In the genomic region with DNA sequence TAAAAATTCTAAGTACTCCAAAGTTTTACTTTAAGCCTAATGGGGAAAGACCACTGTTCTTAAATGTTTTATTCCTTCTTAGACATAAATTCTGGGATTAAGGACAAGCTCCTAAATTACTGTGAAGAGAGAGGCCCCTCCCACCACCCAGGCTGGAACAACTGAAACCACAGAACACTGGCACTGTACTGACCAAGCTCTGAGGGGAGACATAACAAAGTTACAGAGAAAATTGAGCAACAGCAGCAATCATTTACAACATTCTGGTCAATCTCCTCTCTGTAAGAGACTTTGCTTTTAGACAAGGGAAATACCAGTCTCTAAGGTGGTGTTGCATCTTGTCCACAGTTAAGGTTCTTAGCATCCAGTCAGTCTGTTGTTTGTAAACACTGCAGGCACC, we compare ENCODE assay signal across 14 mouse cellular contexts. TPM values are rescaled to one million over a fixed set of nuclear protein-coding genes. Genes with fewer than 3 reads are reported as not detected.
DNase-seq lines count a peak whose midpoint lies in the region; ATAC-seq and TF ChIP-seq lines count a peak whose summit lies in the region.
"Had no signal": no experiment of that assay in that cellular context is flagged by ENCODE, and none has a peak within 500 bp of the region (broad histone marks: within the 10 kb centered on the region; RNA-seq: fewer than 3 reads in every experiment).

No protein-coding gene starts in this region.

- no peaks in the 10 kb centered on the region for H3K36me3 ChIP-seq in kidney, postnatal 0 days (ENCODE audit: insufficient read depth, low read length)
- H3K36me3 ChIP-seq in limb, embryonic 14.5 days (ENCODE audit: control insufficient read depth, insufficient read depth, low read length): no peaks in the 10 kb centered on the region
- H3K36me3 ChIP-seq in forebrain, embryonic 10.5 days (replicated peaks): peaks cover 25% of the 10 kb centered on the region
- H3K36me3 ChIP-seq: midbrain, embryonic 12.5 days; stomach, embryonic 15.5 days had no signal

- no peaks in the 10 kb centered on the region for H3K9me3 ChIP-seq in kidney, postnatal 0 days (replicated peaks; ENCODE audit: low read length)
- no peaks in the 10 kb centered on the region for H3K9me3 ChIP-seq in limb, embryonic 14.5 days (ENCODE audit: control insufficient read depth, low read length)
- H3K9me3 ChIP-seq in forebrain, embryonic 10.5 days: no peaks in the 10 kb centered on the region
- H3K9me3 ChIP-seq: midbrain, embryonic 12.5 days; stomach, embryonic 15.5 days had no signal

- no peak for ATAC-seq in kidney, postnatal 0 days (replicated peaks; ENCODE audit: low FRiP score, low read depth)
- ATAC-seq in limb, embryonic 14.5 days (ENCODE audit: low FRiP score, low read depth): no peak
- ATAC-seq: hindbrain, postnatal 0 days had no signal

- no peak overlapping the region for H3K4me3 ChIP-seq in kidney, postnatal 0 days (replicated peaks; ENCODE audit: low read depth, low read length)
- no peak overlapping the region for H3K4me3 ChIP-seq in limb, embryonic 14.5 days (replicated peaks; ENCODE audit: low read length)
- H3K4me3 ChIP-seq in forebrain, embryonic 10.5 days: no peak overlapping the region
- no peak overlapping the region for H3K4me3 ChIP-seq in cerebellum, adult 2 months (replicated peaks; ENCODE audit: insufficient read depth, low read depth, low read length)
- H3K4me3 ChIP-seq: midbrain, embryonic 12.5 days; stomach, embryonic 15.5 days had no signal

- no peak for TF ChIP-seq CTCF in kidney, postnatal 0 days (IDR thresholded peaks at IDR 0.05; ENCODE audit: low read depth)
- no peak for TF ChIP-seq CTCF in cerebellum, adult 2 months (IDR thresholded peaks at IDR 0.05; ENCODE audit: borderline replicate concordance, insufficient read depth, low read depth, low read length)

- H3K27me3 ChIP-seq in kidney, postnatal 0 days (ENCODE audit: insufficient read depth, low read length): no peaks in the 10 kb centered on the region
- H3K27me3 ChIP-seq in limb, embryonic 14.5 days (ENCODE audit: control insufficient read depth, insufficient read depth, low read length): no peaks in the 10 kb centered on the region
- H3K27me3 ChIP-seq in forebrain, embryonic 10.5 days (ENCODE audit: poor library complexity, severe bottlenecking): no peaks in the 10 kb centered on the region
- no peaks in the 10 kb centered on the region for H3K27me3 ChIP-seq in cerebellum, adult 2 months (ENCODE audit: control insufficient read depth, insufficient read depth, low read length)
- H3K27me3 ChIP-seq: midbrain, embryonic 12.5 days; stomach, embryonic 15.5 days had no signal

- TF ChIP-seq POLR2A in limb, embryonic 14.5 days (IDR thresholded peaks at IDR 0.05; ENCODE audit: borderline replicate concordance, extremely low read depth, insufficient read depth, insufficient read length): no peak
- TF ChIP-seq POLR2A in cerebellum, adult 2 months (IDR thresholded peaks at IDR 0.05; ENCODE audit: borderline replicate concordance, insufficient read depth, low read length): no peak

- H3K9ac ChIP-seq in kidney, postnatal 0 days (ENCODE audit: low read depth, low read length): no peak overlapping the region
- no peak overlapping the region for H3K9ac ChIP-seq in limb, embryonic 14.5 days (ENCODE audit: low read depth, low read length, severe bottlenecking)
- H3K9ac ChIP-seq: midbrain, embryonic 12.5 days; stomach, embryonic 15.5 days had no signal

- H3K4me2 ChIP-seq in kidney, postnatal 0 days (ENCODE audit: low read length): no peak overlapping the region
- no peak overlapping the region for H3K4me2 ChIP-seq in limb, embryonic 14.5 days (replicated peaks; ENCODE audit: low read depth, low read length, severe bottlenecking)
- H3K4me2 ChIP-seq: heart, embryonic 11.5 days; midbrain, embryonic 12.5 days; stomach, embryonic 15.5 days had no signal

- peaks cover 20% of the 10 kb centered on the region; the same call in 1 of the 2 replicates for H3K4me1 ChIP-seq in kidney, postnatal 0 days (replicated peaks; ENCODE audit: insufficient read depth, low read length)
- peaks cover 45% of the 10 kb centered on the region for H3K4me1 ChIP-seq in limb, embryonic 14.5 days (ENCODE audit: control insufficient read depth, insufficient read depth, low read length)
- peaks cover 43% of the 10 kb centered on the region for H3K4me1 ChIP-seq in forebrain, embryonic 10.5 days
- peaks cover 5% of the 10 kb centered on the region; the same call in 1 of the 2 replicates for H3K4me1 ChIP-seq in cerebellum, adult 2 months (ENCODE audit: control insufficient read depth, insufficient read depth, low read length)

- no peak overlapping the region for H3K27ac ChIP-seq in kidney, postnatal 0 days
- H3K27ac ChIP-seq in limb, embryonic 14.5 days (replicated peaks; ENCODE audit: low read depth, low read length): 0 out of 2 replicates have a peak overlapping the region, but pooled peaks have one; percentile 53
- no peak overlapping the region for H3K27ac ChIP-seq in forebrain, embryonic 10.5 days
- no peak overlapping the region for H3K27ac ChIP-seq in cerebellum, adult 2 months (ENCODE audit: insufficient read depth, low read length)
- H3K27ac ChIP-seq: hindbrain, postnatal 0 days; midbrain, embryonic 12.5 days; stomach, embryonic 15.5 days had no signal

- DNase-seq in kidney, postnatal 0 days (ENCODE audit: low spot score): peak; percentile 46
- DNase-seq in kidney, adult 11 months: no peak
- DNase-seq in 3T3-L1 (ENCODE audit: low read depth, low spot score) (peak; percentile 79), NIH3T3 (ENCODE audit: low read depth) (peak; percentile 76)
- DNase-seq in limb, embryonic 14.5 days (ENCODE audit: low spot score): no peak
- DNase-seq in forebrain, embryonic 10.5 days (ENCODE audit: extremely low spot score, low spot score): no peak
- DNase-seq in thymus, postnatal 10 days (ENCODE audit: low spot score in 2 of 2): no peak
- no peak for DNase-seq in cerebellum, adult 2 months
- DNase-seq: cerebellum, adult 18-20 months; left cerebral cortex, postnatal 4 days had no signal

RNA-seq across cellular contexts. Expression of gene Stau1, which starts 4.2 kb away (rescaled TPM):
- polyA plus RNA-seq in kidney, postnatal 0 days (2015; fragmentation: Nextera tagmentation; extraction: Ambion mirVana): 61.4 and 73.3 TPM in 2 replicates
- polyA plus RNA-seq in limb, embryonic 14.5 days (2012; rRNA removed): 64.0 and 71.4 TPM in 2 replicates
- polyA plus RNA-seq in limb, embryonic 14.5 days (2014; fragmentation: Nextera tagmentation; extraction: Ambion mirVana): 88.8 and 96.5 TPM in 2 replicates
- 87.9 and 91.6 TPM in 2 replicates for polyA plus RNA-seq in forebrain, embryonic 10.5 days (2016; fragmentation: Nextera tagmentation; extraction: Ambion mirVana)
- polyA plus RNA-seq in cerebellum, adult 2 months (2012; rRNA removed): 52.2 and 54.9 TPM in 2 replicates

RNA-seq across cellular contexts. Expression of gene Ddx27, which starts 23.0 kb away (rescaled TPM):
- 33.3 and 37.9 TPM in 2 replicates for polyA plus RNA-seq in kidney, postnatal 0 days (2015; fragmentation: Nextera tagmentation; extraction: Ambion mirVana)
- 45.2 and 50.2 TPM in 2 replicates for polyA plus RNA-seq in limb, embryonic 14.5 days (2012; rRNA removed)
- 36.5 and 39.2 TPM in 2 replicates for polyA plus RNA-seq in limb, embryonic 14.5 days (2014; fragmentation: Nextera tagmentation; extraction: Ambion mirVana)
- 76.1 and 77.8 TPM in 2 replicates for polyA plus RNA-seq in forebrain, embryonic 10.5 days (2016; fragmentation: Nextera tagmentation; extraction: Ambion mirVana)
- 33.5 TPM in 2 replicates for polyA plus RNA-seq in cerebellum, adult 2 months (2012; rRNA removed)

Comparison
In these comparisons a context has a peak if more than half of its experiments do, and no peak if none do; other contexts are left out.
1. DNase-seq: peak in kidney, postnatal 0 days (single experiment), 3T3-L1 (single experiment) and NIH3T3 (single experiment); none in kidney, adult 11 months (single experiment), limb, embryonic 14.5 days (single experiment), forebrain, embryonic 10.5 days (single experiment), thymus, postnatal 10 days (0 of 2) and cerebellum, adult 2 months (0 of 2).